Mouse (Mus musculus) frontal cortex, adult 2 months (tissue): ENCODE measurements at regions not wholly inside any gene's neighbourhood (a gene's known extent, or its start where the extent isn't known, plus 50 kb on each side); places are given as distances from the start of the nearest gene placed in this dataset.
"Not testable (repeated sequence)": the region's sequence is repeated elsewhere in the genome, so short reads cannot be mapped to it uniquely, and the experiment has no call there.

ENCODE experiments used
- DNase-seq, 2 experiments: peaks; one replicate each; pipeline ENCODE4 v3.0.0; 2022; ENCODE audit warnings: low spot score in 1 of 2; ENCODE audit errors: extremely low spot score in 1 of 2

DNA sequence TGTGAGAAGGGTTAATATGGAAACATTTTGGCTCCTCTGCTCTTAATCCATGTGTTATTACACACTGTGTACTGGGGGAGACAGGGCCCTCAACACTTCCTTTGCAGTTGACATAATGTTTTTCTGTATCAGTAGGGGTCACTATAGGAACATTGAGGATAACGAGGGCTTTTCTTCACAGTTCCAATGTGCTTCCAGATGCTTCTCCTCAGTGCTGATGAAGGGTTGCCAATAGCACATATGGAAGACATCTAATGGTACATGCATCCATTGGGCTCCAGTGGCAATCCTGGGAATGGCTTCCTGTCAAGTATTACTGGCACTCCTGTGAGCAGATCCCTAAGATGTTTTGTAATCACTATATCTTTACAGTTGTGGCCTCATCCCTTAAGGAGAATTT, 62.1 kb downstream of the Naa11 start:
- peak in 1 of 2 experiments; percentile 15 for DNase-seq

- DNase-seq: no peak
Observed at GRCm38 (mm10) chr5:97325831-97326230, 66.3 kb downstream of the Naa11 start.

DNA sequence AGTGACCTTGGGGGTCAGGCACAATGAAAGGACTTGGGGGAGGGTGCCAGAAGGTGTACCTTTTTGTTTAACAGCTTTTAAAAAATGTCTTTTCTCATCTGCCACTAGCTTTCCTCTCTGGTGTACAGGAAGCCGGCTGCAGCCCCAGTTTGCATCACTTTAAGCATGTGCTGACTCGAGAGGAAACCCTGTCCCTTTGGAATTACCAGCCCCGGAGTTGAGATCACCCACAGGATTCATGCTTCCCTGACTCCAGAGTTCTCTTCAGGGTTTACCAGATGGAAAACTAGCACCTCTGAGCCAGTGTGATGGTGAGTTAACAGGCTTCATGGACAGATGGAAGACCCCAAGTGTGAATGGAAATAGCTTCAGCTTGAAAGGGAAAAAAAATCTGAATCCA, 68.3 kb downstream of the Naa11 start:
- DNase-seq: no peak

GRCm38 (mm10) chr5:97319816-97320487, 72.2 kb downstream of the Naa11 start:
- DNase-seq: no peak

- DNase-seq: no peak
Observed at GRCm38 (mm10) chr5:97306902-97307301, 85.3 kb downstream of the Naa11 start.

- DNase-seq: no peak
Observed at GRCm38 (mm10) chr5:97304921-97305320, 87.3 kb downstream of the Naa11 start.

DNA sequence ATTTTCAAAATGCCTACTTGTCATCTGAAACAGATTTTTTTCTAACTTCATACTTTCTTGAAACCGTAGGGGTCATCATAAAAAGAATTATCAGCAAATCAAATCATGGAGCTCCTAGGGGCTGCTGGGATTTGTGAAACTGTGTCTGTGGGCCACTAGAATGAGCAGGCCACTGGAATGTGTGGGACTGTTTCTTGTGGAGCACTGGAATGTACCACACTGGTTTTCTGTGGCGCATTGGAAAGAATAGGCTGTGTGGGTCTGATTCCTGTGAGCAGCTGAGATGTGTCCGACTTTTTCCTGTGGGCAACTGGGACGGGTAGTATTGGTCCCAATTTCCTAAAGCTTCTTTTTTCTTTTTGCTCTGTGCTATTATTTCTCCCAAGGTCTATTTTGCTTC, 90.6 kb downstream of the Naa11 start:
- no peak for DNase-seq

- DNase-seq: peak; percentile 28 to 67
Observed at GRCm38 (mm10) chr5:97300861-97301260, 91.3 kb downstream of the Naa11 start.

DNA sequence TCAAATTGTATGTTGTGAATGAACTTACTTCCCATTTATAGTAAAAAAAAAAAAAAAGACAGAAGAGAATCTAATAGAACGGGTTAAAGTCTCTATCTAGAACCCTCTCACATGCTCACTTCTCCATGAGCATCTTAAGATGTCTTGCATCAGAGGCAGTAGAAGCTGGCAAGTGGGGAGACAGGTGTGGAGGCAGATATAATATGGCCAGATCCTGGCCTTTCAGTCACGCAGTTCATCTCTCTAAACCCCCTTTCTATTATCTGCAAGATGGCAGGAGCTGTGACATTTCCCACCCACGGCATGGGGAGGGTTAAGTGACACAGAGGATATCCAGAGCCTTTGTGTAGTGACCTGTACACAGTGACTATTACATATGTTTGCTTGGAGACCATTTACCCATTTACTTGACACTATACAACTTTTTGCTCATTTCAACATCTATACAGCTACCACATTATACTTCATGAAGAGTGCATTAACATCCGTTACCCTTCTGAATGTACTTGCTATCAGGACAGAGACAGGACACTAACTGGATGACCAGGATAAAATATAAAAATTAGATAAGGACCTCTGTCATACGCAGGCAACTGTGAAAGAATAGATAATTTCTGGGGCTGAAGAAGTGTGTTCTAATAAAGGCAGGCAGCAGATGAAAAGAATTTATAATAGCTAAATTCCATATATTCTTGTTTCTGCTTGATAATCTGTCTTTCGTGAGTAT, 91.9 kb downstream of the Naa11 start:
- no peak for DNase-seq

DNA sequence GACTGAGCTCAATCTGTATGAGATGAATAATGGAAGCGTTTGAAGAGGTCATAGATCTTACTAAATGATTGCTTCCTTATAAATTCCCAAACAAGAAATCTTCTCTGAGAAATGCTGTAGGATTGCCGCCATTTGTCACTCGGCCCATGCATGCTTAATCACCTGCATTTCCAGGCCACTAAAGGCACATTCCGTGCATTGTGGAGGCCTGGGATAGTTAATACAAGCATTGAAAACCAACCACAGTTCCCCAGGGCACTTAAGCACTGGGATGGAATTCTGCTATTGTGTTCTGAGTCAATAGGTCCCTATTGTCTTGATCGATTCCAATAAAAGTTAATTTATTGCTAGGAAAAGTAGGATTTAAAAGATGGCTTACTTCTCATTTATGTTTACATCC, 92.5 kb downstream of the Naa11 start:
- no peak for DNase-seq

DNA sequence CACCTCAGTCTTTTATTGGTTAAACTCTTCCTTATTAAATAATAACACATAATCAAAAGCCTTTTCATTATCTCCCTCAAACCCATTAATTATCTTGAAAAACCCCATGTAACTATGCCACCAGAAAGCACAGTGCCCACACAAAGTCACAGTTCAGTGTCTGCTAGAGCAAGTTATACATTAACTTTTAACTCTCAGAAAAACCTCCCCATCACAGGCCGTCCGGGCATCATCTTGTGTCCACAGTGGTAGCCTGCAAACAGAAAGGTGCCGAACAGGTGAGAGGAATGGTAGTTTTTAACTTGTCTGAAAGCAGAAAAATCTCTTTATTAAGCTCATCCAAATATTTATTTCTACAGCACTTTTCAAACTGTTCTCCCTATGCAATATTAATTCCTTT, 96.0 kb downstream of the Naa11 start:
- DNase-seq: no peak

DNA sequence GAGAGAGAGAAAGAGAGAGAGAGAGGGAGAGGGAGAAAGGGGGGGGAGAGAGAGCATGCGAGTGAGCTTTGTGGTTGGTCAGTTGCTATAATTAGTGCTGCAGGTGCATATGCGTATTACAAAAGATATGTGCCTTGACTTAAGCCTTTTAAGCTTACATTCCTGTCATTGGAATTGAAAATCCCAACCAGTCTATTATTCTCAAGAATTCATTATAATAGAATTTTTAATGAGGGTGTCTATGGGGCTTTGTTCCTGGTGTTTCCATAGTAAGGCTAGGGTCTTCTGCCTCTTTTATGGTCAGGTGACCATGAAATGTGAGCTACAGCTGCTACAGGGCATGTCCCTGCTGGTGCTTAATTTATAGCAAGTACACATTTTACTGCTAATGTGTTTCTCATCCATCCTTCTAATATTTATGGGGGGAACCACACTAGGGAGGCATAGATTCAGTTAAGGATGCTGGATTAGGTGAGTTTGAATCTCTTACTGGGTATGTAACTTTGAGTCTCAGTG, 102.0 kb downstream of the Naa11 start:
- DNase-seq: no peak

DNA sequence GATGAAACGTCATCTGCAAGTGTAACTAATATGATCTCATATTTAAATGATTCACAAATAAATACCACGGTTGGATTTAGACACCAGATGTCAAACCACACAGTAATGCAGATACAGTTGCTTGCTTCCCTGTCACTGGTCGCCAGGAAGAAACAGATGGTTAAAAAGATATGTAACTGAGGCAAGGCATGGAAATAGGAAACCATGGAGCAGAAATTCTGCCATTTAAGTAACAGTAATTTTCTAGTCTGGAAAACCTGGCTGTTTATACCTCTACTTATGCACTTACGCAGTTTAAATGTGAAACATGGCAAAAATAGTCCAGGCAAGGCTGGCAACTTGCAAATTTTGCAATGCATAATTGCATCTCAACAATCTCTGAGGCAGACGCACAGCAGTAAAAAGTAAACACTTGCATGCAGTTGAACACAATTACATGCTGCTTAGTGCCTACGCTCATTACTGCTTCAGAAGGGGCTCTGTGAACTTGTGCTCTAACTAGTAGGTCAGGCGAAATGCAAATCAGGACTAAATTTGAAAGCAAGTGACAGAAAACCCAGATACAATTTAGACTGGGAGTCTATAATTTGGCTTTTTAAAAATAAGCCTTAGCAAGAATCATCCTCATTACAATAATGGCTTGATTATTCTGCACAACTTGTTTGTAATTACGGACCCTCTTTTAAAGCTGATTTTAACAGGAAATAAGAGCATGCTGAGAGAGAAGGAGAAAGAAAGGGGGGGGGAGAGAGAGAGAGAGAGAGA, 102.6 kb downstream of the Naa11 start:
- peak in 1 of 2 experiments; percentile 48 for DNase-seq

DNA sequence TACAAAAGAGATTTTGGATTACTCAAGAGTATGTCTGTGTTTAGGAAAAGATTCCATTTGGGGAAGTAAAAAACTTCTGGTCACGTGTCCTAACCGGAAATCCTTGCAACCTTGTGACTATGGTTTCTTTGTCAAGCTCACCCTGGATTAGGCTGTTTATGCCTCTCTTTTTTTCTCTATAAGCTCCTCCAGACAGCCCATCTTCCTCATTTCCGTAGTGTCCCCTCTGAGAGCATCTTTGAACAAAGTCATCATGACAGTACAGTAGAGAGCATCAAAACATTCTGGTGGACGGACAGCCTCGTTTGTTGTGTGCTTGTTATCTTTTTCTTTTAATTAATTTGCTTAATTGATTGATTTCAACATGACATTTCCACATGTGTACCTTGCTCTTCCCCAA, 112.7 kb downstream of the Naa11 start:
- no peak for DNase-seq

- DNase-seq: no peak
Observed at GRCm38 (mm10) chr5:97277795-97278572, 114.2 kb downstream of the Naa11 start.

DNA sequence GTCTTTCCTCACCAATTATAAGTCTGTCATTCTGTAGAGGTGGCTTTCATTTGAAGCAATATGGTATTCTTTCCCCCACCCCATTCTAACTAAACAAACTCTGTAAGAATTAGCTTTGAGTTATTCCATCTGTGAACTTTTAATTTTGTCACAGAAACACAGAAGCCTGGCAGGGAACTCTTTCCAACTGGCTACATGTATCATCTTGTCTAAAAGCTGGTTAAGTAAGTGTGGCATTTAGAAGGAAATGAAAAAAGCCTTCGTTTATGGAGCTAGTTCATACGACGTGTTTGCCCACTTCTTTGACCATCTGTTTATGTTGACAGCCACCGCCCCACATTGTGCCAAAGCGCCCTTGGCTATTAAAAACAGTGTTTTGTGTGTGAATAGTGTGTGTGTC, 115.5 kb downstream of the Naa11 start:
- DNase-seq: no peak

DNA sequence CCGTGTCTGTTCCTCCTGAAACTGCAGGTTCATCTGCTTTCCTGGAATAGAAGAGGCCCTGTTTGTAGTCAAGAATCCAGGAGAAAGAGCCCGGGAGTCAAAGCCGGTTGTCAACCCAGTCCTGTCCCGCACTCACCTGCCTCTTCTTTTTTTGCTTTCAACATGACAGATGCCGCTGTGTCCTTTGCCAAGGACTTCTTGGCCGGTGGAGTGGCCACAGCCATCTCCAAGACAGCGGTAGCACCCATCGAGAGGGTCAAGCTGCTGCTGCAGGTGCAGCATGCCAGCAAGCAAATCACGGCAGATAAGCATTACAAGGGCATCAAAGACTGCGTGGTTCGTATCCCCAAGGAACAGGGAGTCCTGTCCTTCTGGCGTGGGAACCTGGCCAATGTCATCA, 127.5 kb downstream of the Naa11 start:
- not testable (repeated sequence) for DNase-seq

DNA sequence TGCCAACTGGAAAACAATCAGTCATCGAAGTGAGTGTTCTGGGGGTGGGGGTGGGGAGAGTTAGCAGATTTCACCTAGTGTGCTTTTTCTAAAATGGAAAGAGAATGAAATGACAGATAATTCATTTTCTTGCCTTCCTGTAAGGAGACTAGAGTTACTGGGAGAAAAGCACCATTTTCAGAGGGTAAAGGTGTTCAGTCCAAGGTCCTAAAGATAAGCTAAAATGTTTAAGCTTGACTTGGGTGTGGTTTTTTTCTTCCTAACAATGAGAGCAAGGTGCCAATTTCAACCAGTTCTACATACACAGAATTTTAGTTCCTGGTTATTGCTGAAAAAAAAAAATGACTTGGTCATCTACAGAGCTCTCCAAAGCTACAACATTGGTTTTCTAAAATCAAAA, 135.1 kb downstream of the Naa11 start:
- no peak for DNase-seq

GRCm38 (mm10) chr5:97256445-97257060, 135.6 kb downstream of the Naa11 start:
- DNase-seq: no peak

DNA sequence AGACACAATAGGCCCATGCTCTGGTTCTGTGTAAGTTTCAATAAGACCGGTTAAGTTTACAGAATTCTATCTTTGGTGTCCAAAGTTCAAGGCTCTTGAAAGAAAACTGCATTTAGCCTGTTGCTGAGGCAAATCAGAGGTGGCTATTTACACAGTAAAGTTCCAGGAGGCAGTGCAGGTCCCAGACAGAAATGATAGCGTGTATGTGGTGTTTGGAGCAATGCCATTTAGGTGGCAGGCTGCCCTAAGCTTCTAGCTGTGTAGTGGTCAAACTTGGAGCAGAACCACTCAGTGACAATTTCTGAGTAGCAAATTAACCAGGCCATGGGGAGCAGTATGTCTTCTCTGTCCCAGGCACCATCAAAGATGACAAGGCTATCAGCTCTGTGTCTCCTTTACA, 125.5 kb upstream of the Paqr3 start:
- no peak for DNase-seq
